Mouse (Mus musculus) layer of hippocampus, postnatal 14 days (tissue): ENCODE results near the gene Gata3. TPM values are rescaled to one million over a fixed set of nuclear protein-coding genes. Genes with fewer than 3 reads are reported as not detected.
A peak's percentile ranks its signal among the peaks of the same experiment; 100 is the strongest.

Experiments
- DNase-seq, 2 experiments: peaks; one replicate each; pipeline ENCODE4 v3.0.0; 2021 to 2022; ENCODE audit warnings: low spot score in 2 of 2, mixed read lengths in 1 of 2
- long read RNA-seq, 2 experiments: library from polyadenylated mRNA; stranded (forward); transcript quantifications; one replicate each; pipeline ENCODE4 v2.0.0; 2021
- total RNA-seq, 2 experiments: library from RNA; stranded (reverse); gene quantifications; 2 replicates each; pipeline ENCODE4 v1.2.3; 2021

Gene Gata3
- total RNA-seq: under 1 TPM; 0.44 to 0.79 TPM
- long read RNA-seq, experiment 1: 0 reads
- long read RNA-seq, experiment 2: 0 reads

- DNase-seq: no peak
Observed at GRCm38 (mm10) chr2:9889651-9890183, at the start of gene Gata3. TSS of gene Gata3 (minus strand) at chr2:9890034.

- DNase-seq: no peak
Observed at GRCm38 (mm10) chr2:9939250-9939649, 49.4 kb upstream of the Gata3 start.

GRCm38 (mm10) chr2:9935965-9936364 lies 46.1 kb upstream of the Gata3 start:
- DNase-seq: no peak

- DNase-seq: no peak
Observed at GRCm38 (mm10) chr2:9926905-9927283, 37.1 kb upstream of the Gata3 start.

- no peak for DNase-seq
Observed at GRCm38 (mm10) chr2:9926194-9926904, 36.5 kb upstream of the Gata3 start.

GRCm38 (mm10) chr2:9918691-9919471 lies 29.0 kb upstream of the Gata3 start:
- no peak for DNase-seq

- DNase-seq: peak in 1 of 2 experiments; percentile 16
Observed at GRCm38 (mm10) chr2:9917602-9918001, 27.8 kb upstream of the Gata3 start.

- no peak for DNase-seq
Observed at GRCm38 (mm10) chr2:9905995-9906394, 16.2 kb upstream of the Gata3 start.

- DNase-seq: no peak
Observed at GRCm38 (mm10) chr2:9903854-9904560, 14.2 kb upstream of the Gata3 start.

GRCm38 (mm10) chr2:9897846-9898245 lies 8.0 kb upstream of the Gata3 start:
- DNase-seq: no peak

GRCm38 (mm10) chr2:9896097-9896770 lies 6.4 kb upstream of the Gata3 start:
- DNase-seq: no peak

- no peak for DNase-seq
Observed at GRCm38 (mm10) chr2:9894836-9895593, 5.2 kb upstream of the Gata3 start.

GRCm38 (mm10) chr2:9893272-9893953 lies 3.6 kb upstream of the Gata3 start:
- no peak for DNase-seq

- no peak for DNase-seq
Observed at GRCm38 (mm10) chr2:9892541-9892940, 2.7 kb upstream of the Gata3 start.

GRCm38 (mm10) chr2:9890906-9891305 lies 1.1 kb upstream of the Gata3 start:
- no peak for DNase-seq

GRCm38 (mm10) chr2:9890251-9890650 lies 417 bp upstream of the Gata3 start:
- DNase-seq: no peak

- no peak for DNase-seq
Observed at GRCm38 (mm10) chr2:9888913-9889650, 752 bp downstream of the Gata3 start, which contains the start of gene 9230102O04Rik. TSS of gene 9230102O04Rik (minus strand) at chr2:9889540.

- no peak for DNase-seq
Observed at GRCm38 (mm10) chr2:9887636-9888035, 2.2 kb downstream of the Gata3 start.
